Mouse (Mus musculus): ENCODE measurements at regions not wholly inside any gene's neighbourhood (a gene's known extent, or its start where the extent isn't known, plus 50 kb on each side); places are given as distances from the start of the nearest gene placed in this dataset.
A peak's percentile ranks its signal among the peaks of the same experiment; 100 is the strongest.

GRCm38 (mm10) chr4:74466081-74466480, 223.8 kb downstream of the Kdm4c start:
- DNase-seq (ENCODE audit: low spot score): no peak

- no peak for DNase-seq (ENCODE audit: low spot score)
These were observed 270.2 kb downstream of the Kdm4c start for GRCm38 (mm10) chr4:74512489-74512888.

GRCm38 (mm10) chr4:74553888-74554287, 311.6 kb downstream of the Kdm4c start:
- DNase-seq (ENCODE audit: low spot score): no peak

- DNase-seq (ENCODE audit: low spot score): peak; percentile 57
These were observed 321.3 kb downstream of the Kdm4c start for GRCm38 (mm10) chr4:74563565-74563964.

- DNase-seq (ENCODE audit: low spot score): no peak
These were observed 344.1 kb downstream of the Kdm4c start for GRCm38 (mm10) chr4:74586400-74586799.

- no peak for DNase-seq (ENCODE audit: low spot score)
These were observed 344.8 kb downstream of the Kdm4c start for GRCm38 (mm10) chr4:74587125-74587524.

GRCm38 (mm10) chr4:74588761-74589160, 346.5 kb downstream of the Kdm4c start:
- DNase-seq (ENCODE audit: low spot score): no peak

- DNase-seq (ENCODE audit: low spot score): peak; percentile 79
These were observed 370.7 kb downstream of the Kdm4c start for GRCm38 (mm10) chr4:74613032-74613431.

All from embryo, embryonic 10 days (tissue).